8 mouse cellular contexts compared by ENCODE assay signal in genomic region chr6:121184198-121185140, GRCm38 (mm10). TPM values are rescaled to one million over a fixed set of nuclear protein-coding genes. Genes with fewer than 3 reads are reported as not detected.
DNase-seq lines count a peak whose midpoint lies in the region; ATAC-seq and TF ChIP-seq lines count a peak whose summit lies in the region.

No protein-coding gene starts in this region.

- 2% methylated on average over 35 of the region's 35 CpGs for WGBS in heart, embryonic 12.5 days
- 1% methylated on average over 35 of the region's 35 CpGs for WGBS in kidney, embryonic 16.5 days
- under 1% methylated on average over 35 of the region's 35 CpGs for WGBS in liver, embryonic 16.5 days (ENCODE audit: insufficient replicate concordance)
- WGBS in neural tube, embryonic 11.5 days: 3% methylated on average over 35 of the region's 35 CpGs
- WGBS in thymus, adult 2 months: under 1% methylated on average over 35 of the region's 35 CpGs

- H3K4me2 ChIP-seq in heart, embryonic 12.5 days: peak overlapping the region; percentile 100
- H3K4me2 ChIP-seq in kidney, embryonic 16.5 days (replicated peaks; ENCODE audit: low read depth, low read length): peak overlapping the region; percentile 95
- H3K4me2 ChIP-seq in liver, embryonic 16.5 days (ENCODE audit: low read depth, low read length): peak overlapping the region; percentile 98
- peak overlapping the region; percentile 90 for H3K4me2 ChIP-seq in neural tube, embryonic 11.5 days (ENCODE audit: low read depth)

- peak; percentile 46; the same call in 1 of the 2 replicates for TF ChIP-seq CTCF in thymus, adult 2 months (IDR thresholded peaks at IDR 0.05; ENCODE audit: borderline replicate concordance, control insufficient read depth, extremely low read depth, insufficient read depth, low read length, poor library complexity)

- H3K27me3 ChIP-seq in heart, embryonic 12.5 days (replicated peaks): no peaks in the 10 kb centered on the region
- H3K27me3 ChIP-seq in kidney, embryonic 16.5 days (ENCODE audit: insufficient read depth, low read length): no peaks in the 10 kb centered on the region
- no peaks in the 10 kb centered on the region for H3K27me3 ChIP-seq in liver, embryonic 16.5 days (ENCODE audit: control insufficient read depth, insufficient read depth, low read depth, low read length)
- no peaks in the 10 kb centered on the region for H3K27me3 ChIP-seq in neural tube, embryonic 11.5 days (ENCODE audit: control insufficient read depth, insufficient read depth, low read length)
- no peaks in the 10 kb centered on the region for H3K27me3 ChIP-seq in thymus, adult 2 months (ENCODE audit: control insufficient read depth, insufficient read depth, low read length)

- peak overlapping the region; percentile 84 for H3K9ac ChIP-seq in heart, embryonic 12.5 days
- peak overlapping the region; percentile 76 for H3K9ac ChIP-seq in kidney, embryonic 16.5 days (replicated peaks; ENCODE audit: low read length)
- H3K9ac ChIP-seq in liver, embryonic 16.5 days (ENCODE audit: low read depth, low read length): peak overlapping the region; percentile 76
- H3K9ac ChIP-seq in neural tube, embryonic 11.5 days (ENCODE audit: low read length): peak overlapping the region; percentile 16

- peaks cover 21% of the 10 kb centered on the region for H3K4me1 ChIP-seq in heart, embryonic 12.5 days (replicated peaks)
- H3K4me1 ChIP-seq in kidney, embryonic 16.5 days (ENCODE audit: insufficient read depth, low read length): peaks cover 18% of the 10 kb centered on the region
- peaks cover 21% of the 10 kb centered on the region for H3K4me1 ChIP-seq in liver, embryonic 16.5 days (ENCODE audit: control insufficient read depth, low read depth, low read length)
- H3K4me1 ChIP-seq in neural tube, embryonic 11.5 days (ENCODE audit: control insufficient read depth, insufficient read depth, low read length): peaks cover 6% of the 10 kb centered on the region; the same call in 1 of the 2 replicates
- peaks cover 14% of the 10 kb centered on the region for H3K4me1 ChIP-seq in thymus, adult 2 months (replicated peaks; ENCODE audit: control insufficient read depth, insufficient read depth, low read length)

- peak; percentile 68 for DNase-seq in adrenal gland, adult 2 months
- DNase-seq in embryo, embryonic 9.5 days (ENCODE audit: extremely low spot score): peak; percentile 54
- DNase-seq in neural tube, embryonic 11.5 days (ENCODE audit: low spot score): peak; percentile 47
- peak; percentile 79 for DNase-seq in thymus, adult 2 months

- H3K27ac ChIP-seq in heart, embryonic 12.5 days (ENCODE audit: poor library complexity, severe bottlenecking): no peak overlapping the region
- H3K27ac ChIP-seq in kidney, embryonic 16.5 days (ENCODE audit: low read length): peak overlapping the region; percentile 91
- H3K27ac ChIP-seq in liver, embryonic 16.5 days (ENCODE audit: low read length): peak overlapping the region; percentile 64
- H3K27ac ChIP-seq in neural tube, embryonic 11.5 days (ENCODE audit: low read depth, low read length): no peak overlapping the region
- H3K27ac ChIP-seq in thymus, adult 2 months (ENCODE audit: control insufficient read depth, insufficient read depth, low read length): peak overlapping the region; percentile 57

- TF ChIP-seq POLR2A in thymus, adult 2 months (IDR thresholded peaks at IDR 0.05; ENCODE audit: control insufficient read depth, extremely low read depth, insufficient read depth, low read length, poor library complexity): no peak

- peaks cover 24% of the 10 kb centered on the region for H3K36me3 ChIP-seq in heart, embryonic 12.5 days
- H3K36me3 ChIP-seq in kidney, embryonic 16.5 days (ENCODE audit: insufficient read depth, low read length): no peaks in the 10 kb centered on the region; the same call in 1 of the 2 replicates
- H3K36me3 ChIP-seq in liver, embryonic 16.5 days (ENCODE audit: control insufficient read depth, insufficient read depth): no peaks in the 10 kb centered on the region; the same call in 1 of the 2 replicates
- no peaks in the 10 kb centered on the region for H3K36me3 ChIP-seq in neural tube, embryonic 11.5 days (ENCODE audit: control insufficient read depth, insufficient read depth, low read length)
- H3K36me3 ChIP-seq in thymus, adult 2 months (ENCODE audit: control insufficient read depth, insufficient read depth, low read length): no peaks in the 10 kb centered on the region; the same call in 1 of the 2 replicates

- no peaks in the 10 kb centered on the region for H3K9me3 ChIP-seq in heart, embryonic 12.5 days (replicated peaks)
- H3K9me3 ChIP-seq in kidney, embryonic 16.5 days (ENCODE audit: low read length): no peaks in the 10 kb centered on the region
- no peaks in the 10 kb centered on the region for H3K9me3 ChIP-seq in liver, embryonic 16.5 days (replicated peaks; ENCODE audit: control insufficient read depth, low read length)
- H3K9me3 ChIP-seq in neural tube, embryonic 11.5 days (ENCODE audit: control insufficient read depth, low read length): no peaks in the 10 kb centered on the region

- peak; percentile 83 for ATAC-seq in CD4-positive, CD25-positive, alpha-beta regulatory T cell, adult 4 months
- ATAC-seq in heart, embryonic 12.5 days (ENCODE audit: insufficient number of reproducible peaks, low FRiP score): peak; percentile 79
- peak; percentile 80 for ATAC-seq in kidney, embryonic 16.5 days (ENCODE audit: low FRiP score, low TSS enrichment)
- ATAC-seq in liver, embryonic 16.5 days (ENCODE audit: low read depth): peak; percentile 74
- peak; percentile 26 for ATAC-seq in neural tube, embryonic 11.5 days (ENCODE audit: insufficient read depth, low FRiP score, low TSS enrichment)

- H3K4me3 ChIP-seq in heart, embryonic 12.5 days: peak overlapping the region; percentile 70
- peak overlapping the region; percentile 80 for H3K4me3 ChIP-seq in kidney, embryonic 16.5 days (ENCODE audit: low read length)
- peak overlapping the region; percentile 80 for H3K4me3 ChIP-seq in liver, embryonic 16.5 days (ENCODE audit: low read depth, low read length)
- peak overlapping the region; percentile 37 for H3K4me3 ChIP-seq in neural tube, embryonic 11.5 days (ENCODE audit: low read depth, low read length)
- peak overlapping the region; percentile 80 for H3K4me3 ChIP-seq in thymus, adult 2 months (ENCODE audit: control insufficient read depth, insufficient read depth, low read length)

RNA-seq across cellular contexts. Expression of gene Pex26, which starts 1.0 kb away (rescaled TPM):
- polyA plus RNA-seq in CD4-positive, CD25-positive, alpha-beta regulatory T cell, adult 4 months (2017; shearing (Covaris generic)): 1 to 10 TPM; 2.3 to 4.3 TPM
- 10 to 100 TPM in 1 of 2 experiments, 1 to 10 TPM in 1; 9.1 to 11.2 TPM for total RNA-seq in adrenal gland, adult 2 months (2021)
- polyA plus RNA-seq in adrenal gland, adult 2 months (2012; rRNA removed): 19.2 and 24.0 TPM in 2 replicates
- polyA plus RNA-seq in heart, embryonic 12.5 days (2016; fragmentation: Nextera tagmentation; extraction: Ambion mirVana): 6.1 and 6.5 TPM in 2 replicates
- polyA plus RNA-seq in kidney, embryonic 16.5 days (2015; fragmentation: Nextera tagmentation; extraction: Ambion mirVana): 12.8 and 13.6 TPM in 2 replicates
- 5.7 and 7.8 TPM in 2 replicates for polyA plus RNA-seq in liver, embryonic 16.5 days (2015; fragmentation: Nextera tagmentation; extraction: Ambion mirVana)
- 7.1 and 7.8 TPM in 2 replicates for polyA plus RNA-seq in neural tube, embryonic 11.5 days (2014; fragmentation: Nextera tagmentation; extraction: Ambion mirVana)
- polyA plus RNA-seq in thymus, adult 2 months (2012; rRNA removed): 29.3 and 31.7 TPM in 2 replicates

RNA-seq across cellular contexts. Expression of gene Tuba8, which starts 26.0 kb away (rescaled TPM):
- 1 to 10 TPM in 1 of 2 experiments, under 1 TPM in 1; 0.34 to 1.2 TPM for polyA plus RNA-seq in CD4-positive, CD25-positive, alpha-beta regulatory T cell, adult 4 months (2017; shearing (Covaris generic))
- 10 to 100 TPM; 13.3 to 16.5 TPM for total RNA-seq in adrenal gland, adult 2 months (2021)
- polyA plus RNA-seq in adrenal gland, adult 2 months (2012; rRNA removed): 2.0 and 2.3 TPM in 2 replicates
- polyA plus RNA-seq in heart, embryonic 12.5 days (2016; fragmentation: Nextera tagmentation; extraction: Ambion mirVana): 0.42 and 0.55 TPM in 2 replicates
- 0.27 and 0.75 TPM in 2 replicates for polyA plus RNA-seq in kidney, embryonic 16.5 days (2015; fragmentation: Nextera tagmentation; extraction: Ambion mirVana)
- polyA plus RNA-seq in liver, embryonic 16.5 days (2015; fragmentation: Nextera tagmentation; extraction: Ambion mirVana): 5.3 and 6.2 TPM in 2 replicates
- 0.31 and 0.49 TPM in 2 replicates for polyA plus RNA-seq in neural tube, embryonic 11.5 days (2014; fragmentation: Nextera tagmentation; extraction: Ambion mirVana)
- 2.9 and 4.3 TPM in 2 replicates for polyA plus RNA-seq in thymus, adult 2 months (2012; rRNA removed)

RNA-seq across cellular contexts. Expression of gene Mical3, which starts 53.7 kb away (rescaled TPM):
- polyA plus RNA-seq in CD4-positive, CD25-positive, alpha-beta regulatory T cell, adult 4 months (2017; shearing (Covaris generic)): 10 to 100 TPM in 1 of 2 experiments, 1 to 10 TPM in 1; 9.9 to 11.8 TPM
- 10 to 100 TPM; 34.0 to 44.3 TPM for total RNA-seq in adrenal gland, adult 2 months (2021)
- 17.5 and 19.9 TPM in 2 replicates for polyA plus RNA-seq in adrenal gland, adult 2 months (2012; rRNA removed)
- 37.4 and 39.5 TPM in 2 replicates for polyA plus RNA-seq in heart, embryonic 12.5 days (2016; fragmentation: Nextera tagmentation; extraction: Ambion mirVana)
- 10.9 and 11.6 TPM in 2 replicates for polyA plus RNA-seq in kidney, embryonic 16.5 days (2015; fragmentation: Nextera tagmentation; extraction: Ambion mirVana)
- polyA plus RNA-seq in liver, embryonic 16.5 days (2015; fragmentation: Nextera tagmentation; extraction: Ambion mirVana): 9.2 and 9.3 TPM in 2 replicates
- 18.4 and 19.6 TPM in 2 replicates for polyA plus RNA-seq in neural tube, embryonic 11.5 days (2014; fragmentation: Nextera tagmentation; extraction: Ambion mirVana)
- polyA plus RNA-seq in thymus, adult 2 months (2012; rRNA removed): 16.2 TPM in 2 replicates

Comparison
In these comparisons a context has a peak if more than half of its experiments do, and no peak if none do; other contexts are left out.
1. ATAC-seq: peak in every context shown above with its lines; median percentile 83 in CD4-positive, CD25-positive, alpha-beta regulatory T cell, adult 4 months; 80 in kidney, embryonic 16.5 days; 79 in heart, embryonic 12.5 days; 74 in liver, embryonic 16.5 days; 26 in neural tube, embryonic 11.5 days.
2. H3K27ac ChIP-seq: peak in kidney, embryonic 16.5 days (single experiment), liver, embryonic 16.5 days (single experiment) and thymus, adult 2 months (single experiment); none in heart, embryonic 12.5 days (single experiment) and neural tube, embryonic 11.5 days (single experiment).
3. H3K9ac ChIP-seq: peak in every context shown above with its lines; median percentile 84 in heart, embryonic 12.5 days; 76 in kidney, embryonic 16.5 days; 76 in liver, embryonic 16.5 days; 16 in neural tube, embryonic 11.5 days.
4. Peak in every context shown above with its lines, with median percentiles within 50 percentile points of each other: DNase-seq, H3K4me2 ChIP-seq and H3K4me3 ChIP-seq.